Mouse (Mus musculus): ENCODE measurements around the gene C530025M09Rik. TPM values are rescaled to one million over a fixed set of nuclear protein-coding genes. Genes with fewer than 3 reads are reported as not detected.

The C530025M09Rik gene
- total and polyA plus RNA-seq, 3 experiments: not detected

- no peak for TF ChIP-seq TAL1 (conservative IDR thresholded peaks at IDR 0.05; ENCODE audit: low read depth, low read length)
- no peak for TF ChIP-seq CTCF (IDR thresholded peaks at IDR 0.05; ENCODE audit: low read depth, low read length)
- no peak for TF ChIP-seq GATA2 (IDR thresholded peaks at IDR 0.05; ENCODE audit: borderline replicate concordance, low read depth, low read length)
- no peak for TF ChIP-seq POLR2AphosphoS5 (IDR thresholded peaks at IDR 0.05; ENCODE audit: insufficient replicate concordance, low read depth, low read length)
- no peak for TF ChIP-seq GATA1 (IDR thresholded peaks at IDR 0.05; ENCODE audit: borderline replicate concordance, low read length)
- ATAC-seq (ENCODE audit: extremely low read depth, insufficient number of reproducible peaks, low FRiP score, poor library complexity, severe bottlenecking): no peak
Observed at GRCm38 (mm10) chr2:149861002-149861401, 30.0 kb upstream of the C530025M09Rik start.

GRCm38 (mm10) chr2:149848778-149849177 is 17.8 kb upstream of the C530025M09Rik start:
- DNase-seq (ENCODE audit: low spot score) (no peak), ATAC-seq (ENCODE audit: extremely low read depth, insufficient number of reproducible peaks, low FRiP score, poor library complexity, severe bottlenecking) (no peak)
- TF ChIP-seq GATA2 (IDR thresholded peaks at IDR 0.05; ENCODE audit: borderline replicate concordance, low read depth, low read length) (no peak), GATA1 (IDR thresholded peaks at IDR 0.05; ENCODE audit: borderline replicate concordance, low read length) (no peak), CTCF (IDR thresholded peaks at IDR 0.05; ENCODE audit: low read depth, low read length) (no peak), POLR2AphosphoS5 (IDR thresholded peaks at IDR 0.05; ENCODE audit: insufficient replicate concordance, low read depth, low read length) (no peak), TAL1 (conservative IDR thresholded peaks at IDR 0.05; ENCODE audit: low read depth, low read length) (no peak)
- H3K4me3 ChIP-seq (ENCODE audit: low read depth, low read length): no peak overlapping the region
- no peaks in the 10 kb centered on the region for H3K36me3 ChIP-seq (replicated peaks)
- H3K9me3 ChIP-seq (replicated peaks): no peaks in the 10 kb centered on the region; the same call in 1 of the 2 replicates
- no peaks in the 10 kb centered on the region for H3K4me1 ChIP-seq (ENCODE audit: insufficient read depth, low read depth, low read length)
- H3K27me3 ChIP-seq (ENCODE audit: insufficient read depth, low read length): no peaks in the 10 kb centered on the region

More at GRCm38 (mm10) chr2:149861002-149861401, 30.0 kb upstream of the C530025M09Rik start:
- peaks cover 8% of the 10 kb centered on the region for H3K9me3 ChIP-seq (replicated peaks)
- no peaks in the 10 kb centered on the region for H3K4me1 ChIP-seq (ENCODE audit: insufficient read depth, low read depth, low read length)
- DNase-seq (ENCODE audit: low spot score): no peak
- no peak overlapping the region for H3K4me3 ChIP-seq (ENCODE audit: low read depth, low read length)
- H3K36me3 ChIP-seq (replicated peaks): no peaks in the 10 kb centered on the region
- no peaks in the 10 kb centered on the region for H3K27me3 ChIP-seq (ENCODE audit: insufficient read depth, low read length)

GRCm38 (mm10) chr2:149844575-149844974 is 13.6 kb upstream of the C530025M09Rik start:
- H3K4me3 ChIP-seq (ENCODE audit: low read depth, low read length): no peak overlapping the region
- no peaks in the 10 kb centered on the region for H3K27me3 ChIP-seq (ENCODE audit: insufficient read depth, low read length)
- ATAC-seq (ENCODE audit: extremely low read depth, insufficient number of reproducible peaks, low FRiP score, poor library complexity, severe bottlenecking): no peak
- H3K4me1 ChIP-seq (ENCODE audit: insufficient read depth, low read depth, low read length): no peaks in the 10 kb centered on the region
- H3K36me3 ChIP-seq (replicated peaks): no peaks in the 10 kb centered on the region
- no peak for TF ChIP-seq CTCF (IDR thresholded peaks at IDR 0.05; ENCODE audit: low read depth, low read length)
- no peak for TF ChIP-seq GATA2 (IDR thresholded peaks at IDR 0.05; ENCODE audit: borderline replicate concordance, low read depth, low read length)
- TF ChIP-seq POLR2AphosphoS5 (IDR thresholded peaks at IDR 0.05; ENCODE audit: insufficient replicate concordance, low read depth, low read length): no peak
- no peak for TF ChIP-seq GATA1 (IDR thresholded peaks at IDR 0.05; ENCODE audit: borderline replicate concordance, low read length)
- TF ChIP-seq TAL1 (conservative IDR thresholded peaks at IDR 0.05; ENCODE audit: low read depth, low read length): no peak
- H3K9me3 ChIP-seq (replicated peaks): no peaks in the 10 kb centered on the region; the same call in 1 of the 2 replicates
- DNase-seq (ENCODE audit: low spot score): no peak

GRCm38 (mm10) chr2:149839666-149840065 is 8.7 kb upstream of the C530025M09Rik start:
- TF ChIP-seq TAL1 (conservative IDR thresholded peaks at IDR 0.05; ENCODE audit: low read depth, low read length): no peak
- TF ChIP-seq GATA2 (IDR thresholded peaks at IDR 0.05; ENCODE audit: borderline replicate concordance, low read depth, low read length): no peak
- TF ChIP-seq GATA1 (IDR thresholded peaks at IDR 0.05; ENCODE audit: borderline replicate concordance, low read length): no peak
- no peak for TF ChIP-seq POLR2AphosphoS5 (IDR thresholded peaks at IDR 0.05; ENCODE audit: insufficient replicate concordance, low read depth, low read length)
- TF ChIP-seq CTCF (IDR thresholded peaks at IDR 0.05; ENCODE audit: low read depth, low read length): no peak
- Histone ChIP-seq H3K27me3 (ENCODE audit: insufficient read depth, low read length) (no peaks in the 10 kb centered on the region), H3K36me3 (replicated peaks) (no peaks in the 10 kb centered on the region), H3K4me3 (ENCODE audit: low read depth, low read length) (no peak overlapping the region), H3K9me3 (replicated peaks) (no peaks in the 10 kb centered on the region; the same call in 1 of the 2 replicates), H3K4me1 (ENCODE audit: insufficient read depth, low read depth, low read length) (no peaks in the 10 kb centered on the region)
- no peak for ATAC-seq (ENCODE audit: extremely low read depth, insufficient number of reproducible peaks, low FRiP score, poor library complexity, severe bottlenecking)
- no peak for DNase-seq (ENCODE audit: low spot score)

GRCm38 (mm10) chr2:149836471-149837135 is 5.6 kb upstream of the C530025M09Rik start:
- no peaks in the 10 kb centered on the region for H3K36me3 ChIP-seq (replicated peaks)
- no peak overlapping the region for H3K4me3 ChIP-seq (ENCODE audit: low read depth, low read length)
- peaks cover 5% of the 10 kb centered on the region for H3K9me3 ChIP-seq (replicated peaks)
- no peaks in the 10 kb centered on the region for H3K4me1 ChIP-seq (ENCODE audit: insufficient read depth, low read depth, low read length)
- TF ChIP-seq CTCF (IDR thresholded peaks at IDR 0.05; ENCODE audit: low read depth, low read length) (no peak), GATA2 (IDR thresholded peaks at IDR 0.05; ENCODE audit: borderline replicate concordance, low read depth, low read length) (no peak), GATA1 (IDR thresholded peaks at IDR 0.05; ENCODE audit: borderline replicate concordance, low read length) (no peak), TAL1 (conservative IDR thresholded peaks at IDR 0.05; ENCODE audit: low read depth, low read length) (no peak), POLR2AphosphoS5 (IDR thresholded peaks at IDR 0.05; ENCODE audit: insufficient replicate concordance, low read depth, low read length) (no peak)
- DNase-seq (ENCODE audit: low spot score) (no peak), ATAC-seq (ENCODE audit: extremely low read depth, insufficient number of reproducible peaks, low FRiP score, poor library complexity, severe bottlenecking) (no peak)
- H3K27me3 ChIP-seq (ENCODE audit: insufficient read depth, low read length): no peaks in the 10 kb centered on the region

GRCm38 (mm10) chr2:149835091-149835490 is 4.1 kb upstream of the C530025M09Rik start:
- Histone ChIP-seq H3K27me3 (ENCODE audit: insufficient read depth, low read length) (no peaks in the 10 kb centered on the region), H3K9me3 (replicated peaks) (peaks cover 20% of the 10 kb centered on the region), H3K4me3 (ENCODE audit: low read depth, low read length) (no peak overlapping the region), H3K4me1 (ENCODE audit: insufficient read depth, low read depth, low read length) (no peaks in the 10 kb centered on the region), H3K36me3 (replicated peaks) (no peaks in the 10 kb centered on the region)
- TF ChIP-seq GATA1 (IDR thresholded peaks at IDR 0.05; ENCODE audit: borderline replicate concordance, low read length) (no peak), POLR2AphosphoS5 (IDR thresholded peaks at IDR 0.05; ENCODE audit: insufficient replicate concordance, low read depth, low read length) (no peak), CTCF (IDR thresholded peaks at IDR 0.05; ENCODE audit: low read depth, low read length) (no peak), TAL1 (conservative IDR thresholded peaks at IDR 0.05; ENCODE audit: low read depth, low read length) (no peak), GATA2 (IDR thresholded peaks at IDR 0.05; ENCODE audit: borderline replicate concordance, low read depth, low read length) (no peak)
- DNase-seq (ENCODE audit: low spot score) (no peak), ATAC-seq (ENCODE audit: extremely low read depth, insufficient number of reproducible peaks, low FRiP score, poor library complexity, severe bottlenecking) (no peak)

Measured in G1E (cell line).